Mouse (Mus musculus): ENCODE results near the gene Sfxn5.
A peak's percentile ranks its signal among the peaks of the same experiment; 100 is the strongest.

Gene Sfxn5

GRCm38 (mm10) chr6:85335352-85335751, 2.1 kb upstream of the Sfxn5 start:
- DNase-seq (ENCODE audit: extremely low spot score, low read depth, low spot score) = no peak

DNA sequence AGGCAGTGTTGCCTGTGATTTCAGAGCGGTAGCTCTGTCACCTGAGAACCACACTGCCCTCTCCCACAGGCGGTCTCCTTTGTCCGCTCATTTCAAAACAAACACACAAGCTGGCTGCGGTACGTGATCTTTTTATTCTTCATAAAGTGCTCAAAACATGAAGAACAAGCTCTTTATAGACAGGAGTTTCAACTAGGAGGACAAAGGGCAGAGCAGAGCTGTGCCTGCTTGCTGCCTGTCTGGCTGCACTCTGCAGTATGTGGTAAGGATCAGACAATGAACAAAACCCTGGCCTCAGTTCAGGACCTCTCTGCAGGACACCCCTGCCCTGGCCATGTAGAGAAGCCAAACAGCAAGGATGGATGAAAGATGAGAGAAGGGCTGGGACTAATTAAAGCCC, 1.6 kb upstream of the Sfxn5 start:
- no peak for DNase-seq (ENCODE audit: extremely low spot score, low read depth, low spot score)

DNA sequence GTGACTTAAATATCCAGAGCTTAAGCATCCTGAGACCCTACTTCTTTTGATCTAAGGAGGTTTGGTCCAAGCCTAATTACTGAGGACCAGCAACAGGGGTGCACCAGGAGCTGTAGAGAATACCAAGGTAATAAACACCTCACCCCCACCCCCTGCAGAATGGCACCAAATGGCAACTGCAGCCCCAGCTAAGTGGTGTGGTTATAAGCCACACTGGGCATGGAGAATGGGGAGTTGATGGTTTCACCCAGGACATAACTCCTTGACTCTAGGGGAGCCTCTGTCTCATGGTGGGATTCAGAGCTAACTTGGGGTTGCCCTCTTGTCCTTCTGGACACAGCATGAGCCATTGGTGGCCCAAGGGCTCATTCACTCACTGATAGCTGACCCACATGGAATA, 1.0 kb upstream of the Sfxn5 start:
- DNase-seq (ENCODE audit: extremely low spot score, low read depth, low spot score) = no peak

DNA sequence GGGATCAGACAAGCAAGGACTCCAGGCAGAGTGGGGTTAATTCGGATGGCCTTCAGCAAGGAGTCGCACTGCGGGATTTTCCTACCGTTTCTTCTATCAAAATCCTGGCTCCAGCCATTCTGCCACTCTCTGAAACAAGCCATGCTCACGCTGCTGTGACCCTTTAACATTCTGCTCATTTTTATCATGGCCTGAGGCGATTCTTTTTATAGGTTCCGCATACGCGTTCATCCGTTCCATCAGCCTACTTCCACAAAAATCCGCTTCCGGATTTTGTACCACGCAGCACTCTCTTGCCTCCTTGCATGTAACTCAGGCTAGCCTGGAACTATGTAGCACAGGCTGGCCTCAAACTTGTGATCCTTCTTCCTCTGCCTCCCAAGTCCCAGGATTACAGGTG, 510 bp upstream of the Sfxn5 start:
- DNase-seq (ENCODE audit: extremely low spot score, low read depth, low spot score) = peak; percentile 24

DNA sequence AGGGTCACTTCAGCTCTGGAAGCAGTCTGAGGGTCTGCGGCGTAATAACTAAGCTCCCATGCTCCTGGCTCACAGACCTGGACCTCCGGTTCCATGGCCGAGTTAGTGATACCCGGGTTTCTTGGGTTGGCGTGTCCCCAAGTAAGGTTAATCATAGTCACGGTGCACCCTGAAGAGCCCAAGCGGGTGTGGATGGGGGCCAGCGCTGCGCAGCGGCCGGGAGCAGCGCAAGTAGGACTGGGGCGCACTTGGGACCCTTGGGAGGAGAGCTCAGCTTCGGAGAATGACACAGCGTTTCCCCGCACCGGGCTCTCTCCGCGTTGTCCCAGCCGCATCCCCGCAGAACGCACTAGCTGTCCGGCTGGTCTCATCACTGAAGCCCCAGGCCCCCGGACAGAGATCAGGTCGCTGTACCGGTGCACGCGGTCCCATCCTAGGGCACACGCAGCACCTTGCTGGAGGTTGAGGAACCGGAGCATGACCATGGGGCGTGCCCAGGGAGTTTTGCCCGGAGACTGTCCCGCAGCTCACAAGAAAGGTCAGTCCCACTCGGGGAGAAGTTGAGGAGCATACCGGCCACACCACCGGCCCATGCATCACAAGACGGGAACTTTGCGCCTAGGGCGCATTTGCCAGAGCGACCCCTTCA, 747 bp downstream of the Sfxn5 start:
- DNase-seq (ENCODE audit: extremely low spot score, low read depth, low spot score) = peak; percentile 6

GRCm38 (mm10) chr6:85331736-85332135, 1.5 kb downstream of the Sfxn5 start:
- no peak for DNase-seq (ENCODE audit: extremely low spot score, low read depth, low spot score)

DNA sequence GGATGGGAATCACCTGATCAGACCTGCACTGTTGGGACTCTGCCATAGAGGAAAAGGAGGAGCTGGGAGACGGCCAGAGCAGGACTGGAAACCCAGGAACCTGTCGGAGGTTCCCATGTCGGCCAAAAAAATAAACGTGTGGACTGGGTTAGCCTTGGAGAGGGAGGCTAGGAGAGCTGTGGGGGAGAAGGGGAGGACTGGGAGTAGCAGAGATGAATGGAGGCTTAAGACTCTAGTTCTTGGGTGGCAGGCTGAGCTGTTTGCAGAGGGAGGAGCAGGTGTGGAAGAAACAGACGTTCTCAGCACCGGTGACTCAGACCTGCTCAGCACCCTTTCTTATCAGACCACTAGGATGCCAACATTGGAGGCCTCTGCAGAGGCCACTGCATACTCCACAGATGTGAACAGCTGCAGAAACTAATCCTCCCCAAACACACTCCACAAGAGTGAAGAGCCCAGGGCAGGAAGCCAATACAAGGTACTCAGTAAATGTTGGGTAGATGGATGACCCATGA, 1.9 kb downstream of the Sfxn5 start:
- DNase-seq (ENCODE audit: extremely low spot score, low read depth, low spot score) = no peak

DNA sequence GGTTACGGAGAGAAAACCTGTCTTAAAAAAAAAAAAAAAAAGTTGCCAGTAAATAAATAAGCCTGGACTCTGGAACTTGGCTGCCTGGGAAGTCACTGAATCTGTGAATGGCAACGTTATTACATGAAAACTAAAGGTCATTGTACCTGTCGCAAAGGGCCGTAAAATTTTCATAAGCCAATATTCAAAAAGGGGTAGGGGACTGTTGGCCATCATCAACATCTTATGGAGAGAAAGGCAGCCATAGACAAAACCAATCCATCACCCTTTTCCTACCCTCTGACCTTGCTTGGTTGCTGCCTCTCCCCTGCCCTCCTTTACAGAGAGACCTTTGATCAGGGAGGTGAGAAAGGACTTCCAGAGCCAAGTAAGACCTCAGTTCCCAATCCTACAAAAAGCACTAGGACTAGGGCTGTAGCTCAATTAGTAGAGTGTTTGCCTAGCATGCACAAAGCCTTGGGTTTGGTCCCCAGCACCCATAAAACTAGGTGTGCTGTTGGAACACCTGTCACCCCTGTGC, 3.5 kb downstream of the Sfxn5 start:
- no peak for DNase-seq (ENCODE audit: extremely low spot score, low read depth, low spot score)

DNA sequence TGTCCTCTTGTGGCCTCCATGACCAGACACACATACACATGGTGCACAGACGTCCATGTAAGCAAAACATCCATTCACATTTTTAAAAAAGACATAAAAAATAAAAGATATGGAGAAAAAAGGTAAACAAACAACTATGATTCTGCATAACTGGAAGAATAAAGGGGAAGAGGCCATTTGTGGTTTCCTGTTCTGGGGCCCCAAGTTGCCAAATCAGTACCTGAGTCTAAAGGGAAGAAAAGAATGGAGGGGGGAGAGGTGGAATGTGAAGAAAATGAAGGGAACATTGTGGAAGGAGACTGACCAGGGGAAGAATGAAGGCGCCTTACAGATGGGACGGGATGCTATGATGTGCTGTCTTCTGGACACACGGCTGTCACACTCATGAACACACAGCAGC, 6.7 kb downstream of the Sfxn5 start:
- DNase-seq (ENCODE audit: extremely low spot score, low read depth, low spot score) = no peak

GRCm38 (mm10) chr6:85325109-85325508, 8.1 kb downstream of the Sfxn5 start:
- DNase-seq (ENCODE audit: extremely low spot score, low read depth, low spot score) = no peak

DNA sequence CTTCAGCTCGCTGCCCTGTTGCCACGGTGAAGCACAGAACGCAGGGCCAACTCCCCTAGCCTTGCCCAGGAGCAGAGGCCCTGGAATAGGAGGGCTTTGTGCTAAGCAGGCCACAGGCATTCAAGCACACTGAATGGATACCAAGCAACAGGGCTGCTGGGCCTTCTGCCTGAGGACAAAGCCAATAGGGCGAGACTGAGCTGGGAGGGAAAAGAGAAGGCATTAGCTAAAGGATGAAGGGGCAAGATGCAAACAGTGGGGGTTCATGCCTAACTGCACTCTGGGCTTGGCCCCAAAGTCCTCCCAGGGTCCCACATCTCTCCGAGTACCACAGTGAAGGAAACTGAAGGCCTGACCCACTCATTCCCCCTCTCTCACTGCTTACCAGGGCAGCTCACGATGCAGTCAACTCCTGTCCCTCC, 12.8 kb downstream of the Sfxn5 start:
- no peak for DNase-seq (ENCODE audit: extremely low spot score, low read depth, low spot score)

- no peak for DNase-seq (ENCODE audit: extremely low spot score, low read depth, low spot score)
These were observed 17.0 kb downstream of the Sfxn5 start for GRCm38 (mm10) chr6:85316211-85316610.

DNA sequence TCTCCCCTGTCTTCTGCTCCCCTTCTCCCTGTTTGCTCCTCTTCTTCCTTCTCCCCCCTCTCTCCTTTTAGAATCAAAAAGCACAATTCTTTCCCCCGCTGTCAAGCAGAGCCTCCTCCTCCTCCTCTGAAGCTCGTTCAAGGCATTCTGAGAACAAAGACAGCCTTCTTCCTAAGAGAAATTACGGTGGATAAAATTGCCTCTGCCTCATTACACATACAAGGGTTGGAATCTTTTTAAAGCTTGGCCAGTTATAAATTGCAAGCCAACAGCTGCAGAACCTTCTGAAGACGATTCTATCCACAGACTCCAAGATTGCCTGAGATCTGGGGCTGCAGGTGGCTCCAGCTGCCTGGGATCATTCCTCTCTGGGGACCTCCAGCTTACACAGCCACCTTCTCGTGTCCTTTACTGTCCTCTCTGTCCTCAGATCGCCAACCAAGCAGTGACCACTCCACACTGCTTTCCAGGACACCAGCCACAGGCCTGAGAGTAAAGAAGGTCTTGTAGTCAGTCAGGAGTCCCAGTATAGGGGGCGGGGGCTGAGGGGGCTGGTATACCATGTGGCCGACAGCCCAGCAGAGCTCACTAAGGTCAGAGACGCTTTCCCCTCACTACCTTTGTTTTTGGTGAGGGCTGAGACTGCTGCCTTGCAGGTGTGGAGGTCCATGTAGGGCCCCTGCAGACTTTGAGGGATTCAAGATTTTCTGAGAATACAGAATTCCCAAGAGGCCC, 19.0 kb downstream of the Sfxn5 start:
- DNase-seq (ENCODE audit: extremely low spot score, low read depth, low spot score) = no peak

- no peak for DNase-seq (ENCODE audit: extremely low spot score, low read depth, low spot score)
These were observed 25.3 kb downstream of the Sfxn5 start for GRCm38 (mm10) chr6:85307894-85308293.

GRCm38 (mm10) chr6:85306375-85306774, 26.8 kb downstream of the Sfxn5 start:
- DNase-seq (ENCODE audit: extremely low spot score, low read depth, low spot score) = no peak

- DNase-seq (ENCODE audit: extremely low spot score, low read depth, low spot score) = no peak
These were observed 27.4 kb downstream of the Sfxn5 start for GRCm38 (mm10) chr6:85305826-85306225.

DNA sequence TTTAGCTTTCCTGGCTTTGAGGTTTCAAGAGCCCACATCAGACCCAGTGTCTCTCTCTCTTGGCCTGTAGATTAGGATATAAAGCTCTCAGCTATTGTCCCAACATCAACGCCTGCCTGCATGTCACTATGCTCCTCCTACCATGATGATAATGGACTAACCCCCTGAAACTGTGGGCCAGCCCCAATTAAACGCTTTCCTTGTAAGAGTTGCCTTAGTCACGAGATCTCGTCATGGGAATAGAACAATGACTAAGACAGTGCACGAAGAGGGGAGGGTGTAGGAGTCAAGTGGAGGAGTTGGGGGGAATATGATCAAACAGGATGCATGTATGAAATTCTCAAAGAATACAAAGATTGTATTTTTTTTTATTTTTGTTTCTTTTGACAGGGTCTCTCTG, 28.3 kb downstream of the Sfxn5 start:
- DNase-seq (ENCODE audit: extremely low spot score, low read depth, low spot score) = no peak

DNA sequence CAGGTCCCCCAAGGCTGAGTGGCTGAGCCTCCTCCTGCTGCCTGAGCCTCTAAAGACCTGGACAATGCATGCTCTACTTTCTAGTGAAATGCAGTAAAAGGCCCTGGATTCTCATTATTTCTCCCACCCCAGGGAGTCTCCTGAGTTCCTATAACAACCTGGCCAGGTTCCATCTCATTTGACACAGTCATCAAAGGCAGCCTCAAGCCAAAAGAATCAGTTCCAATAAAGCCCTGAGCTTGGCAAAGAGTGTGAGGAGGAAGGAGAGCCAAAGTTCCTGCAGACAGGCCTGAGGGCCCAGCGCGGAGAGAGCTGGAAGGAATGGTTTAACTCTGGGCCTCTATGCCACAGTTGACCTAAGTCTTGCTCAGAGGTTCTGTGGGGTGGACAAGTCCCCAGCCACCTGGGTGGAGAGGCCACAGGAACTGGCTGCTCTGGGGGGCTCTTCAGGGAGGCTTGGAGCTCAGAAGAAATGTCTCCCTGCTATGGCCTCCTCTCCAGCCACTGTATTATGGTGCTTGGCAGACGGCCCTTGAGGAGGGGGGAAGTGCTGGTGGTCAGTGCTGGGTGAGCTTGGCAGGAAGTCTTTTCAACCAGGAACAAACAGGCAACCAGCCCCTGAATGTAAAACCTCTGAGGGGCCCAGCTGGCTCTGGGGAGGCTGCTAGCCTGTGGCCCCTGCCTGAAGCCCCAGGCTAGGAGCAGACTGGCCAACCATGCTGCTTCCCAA, 30.7 kb downstream of the Sfxn5 start:
- DNase-seq (ENCODE audit: extremely low spot score, low read depth, low spot score) = no peak

GRCm38 (mm10) chr6:85295384-85296167, 37.6 kb downstream of the Sfxn5 start:
- DNase-seq (ENCODE audit: extremely low spot score, low read depth, low spot score) = no peak

DNA sequence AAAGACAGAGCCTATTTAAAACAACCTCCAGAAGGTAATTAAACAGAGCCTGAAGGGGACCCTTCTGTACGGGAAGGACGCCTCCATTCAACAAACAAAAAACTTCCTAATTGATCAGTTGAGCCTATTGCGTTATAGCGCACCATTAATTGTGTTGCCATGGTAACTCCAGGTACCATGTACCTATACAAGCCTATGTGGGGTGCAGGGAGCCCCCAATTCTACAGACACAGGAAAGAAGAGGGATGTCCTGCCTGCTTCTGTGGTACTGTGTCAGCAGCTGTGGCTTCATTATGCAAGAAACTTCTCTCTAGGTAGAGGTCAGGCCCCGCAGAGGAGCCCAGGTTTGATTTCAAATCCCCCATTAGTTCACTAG, 39.2 kb downstream of the Sfxn5 start:
- DNase-seq (ENCODE audit: extremely low spot score, low read depth, low spot score) = no peak

Measured in hindlimb bud, embryonic 11.5 days (tissue).